Mouse (Mus musculus): ENCODE results near the gene March4.

GRCm38 (mm10) chr1:72530516-72531196 is 6.1 kb downstream of the March4 start:
- TF ChIP-seq CTCF (IDR thresholded peaks at IDR 0.05; ENCODE audit: low read depth, low read length), result no peak
- TF ChIP-seq POLR2A (IDR thresholded peaks at IDR 0.05; ENCODE audit: borderline replicate concordance, low read depth, low read length), result no peak

All from bone marrow macrophage, adult 2 months (primary cell).